Mouse (Mus musculus): ENCODE data around the gene Sulf2. TPM values are rescaled to one million over a fixed set of nuclear protein-coding genes. Genes with fewer than 3 reads are reported as not detected.

Sulf2 gene
- polyA plus RNA-seq, 1 experiment from 2014 or later: 37.6 TPM

GRCm38 (mm10) chr2:166032628-166033027, 122.8 kb downstream of the Sulf2 start:
- 83% methylated on average over 5 of the region's 5 CpGs for WGBS
- H3K4me3 ChIP-seq (replicated peaks; ENCODE audit: low read length): no peak overlapping the region
- ATAC-seq: no peak
- peaks cover 16% of the 10 kb centered on the region for H3K4me1 ChIP-seq (replicated peaks; ENCODE audit: control insufficient read depth, insufficient read depth, low read length)
- no peaks in the 10 kb centered on the region for H3K27me3 ChIP-seq (replicated peaks; ENCODE audit: control insufficient read depth, insufficient read depth, low read length)
- H3K36me3 ChIP-seq (ENCODE audit: control insufficient read depth, insufficient read depth): no peaks in the 10 kb centered on the region
- H3K9me3 ChIP-seq (ENCODE audit: control insufficient read depth, low read length): no peaks in the 10 kb centered on the region
- H3K27ac ChIP-seq (ENCODE audit: low read length): no peak overlapping the region
- no peak overlapping the region for H3K9ac ChIP-seq (replicated peaks; ENCODE audit: low read depth, low read length)
- H3K4me2 ChIP-seq (ENCODE audit: low read length): no peak overlapping the region

GRCm38 (mm10) chr2:166031120-166031929, 124.1 kb downstream of the Sulf2 start:
- H3K4me3 ChIP-seq (replicated peaks; ENCODE audit: low read length): no peak overlapping the region
- no peaks in the 10 kb centered on the region for H3K36me3 ChIP-seq (ENCODE audit: control insufficient read depth, insufficient read depth)
- no peaks in the 10 kb centered on the region for H3K9me3 ChIP-seq (ENCODE audit: control insufficient read depth, low read length)
- peak; percentile 73 for ATAC-seq
- H3K27ac ChIP-seq (ENCODE audit: low read length): peak overlapping the region; percentile 21; the same call in 1 of the 2 replicates
- 35% methylated on average over 7 of the region's 7 CpGs for WGBS
- H3K4me1 ChIP-seq (replicated peaks; ENCODE audit: control insufficient read depth, insufficient read depth, low read length): peaks cover 16% of the 10 kb centered on the region
- peak overlapping the region; percentile 24 for H3K4me2 ChIP-seq (ENCODE audit: low read length)
- H3K9ac ChIP-seq (replicated peaks; ENCODE audit: low read depth, low read length): no peak overlapping the region
- H3K27me3 ChIP-seq (replicated peaks; ENCODE audit: control insufficient read depth, insufficient read depth, low read length): no peaks in the 10 kb centered on the region

GRCm38 (mm10) chr2:166030256-166030995, 125.0 kb downstream of the Sulf2 start:
- no peak for ATAC-seq
- Histone ChIP-seq H3K4me3 (replicated peaks; ENCODE audit: low read length) (no peak overlapping the region), H3K36me3 (ENCODE audit: control insufficient read depth, insufficient read depth) (no peaks in the 10 kb centered on the region), H3K4me1 (replicated peaks; ENCODE audit: control insufficient read depth, insufficient read depth, low read length) (peaks cover 16% of the 10 kb centered on the region), H3K9ac (replicated peaks; ENCODE audit: low read depth, low read length) (no peak overlapping the region), H3K9me3 (ENCODE audit: control insufficient read depth, low read length) (no peaks in the 10 kb centered on the region), H3K27ac (ENCODE audit: low read length) (no peak overlapping the region), H3K27me3 (replicated peaks; ENCODE audit: control insufficient read depth, insufficient read depth, low read length) (no peaks in the 10 kb centered on the region), H3K4me2 (ENCODE audit: low read length) (peak overlapping the region; percentile 24; the same call in 1 of the 2 replicates)
- WGBS: 18% methylated on average over 13 of the region's 13 CpGs

GRCm38 (mm10) chr2:166029232-166029631, 126.2 kb downstream of the Sulf2 start:
- Histone ChIP-seq H3K27me3 (replicated peaks; ENCODE audit: control insufficient read depth, insufficient read depth, low read length) (no peaks in the 10 kb centered on the region), H3K4me2 (ENCODE audit: low read length) (no peak overlapping the region)

GRCm38 (mm10) chr2:166027834-166028233, 127.6 kb downstream of the Sulf2 start:
- Histone ChIP-seq H3K4me3 (replicated peaks; ENCODE audit: low read length) (no peak overlapping the region), H3K36me3 (ENCODE audit: control insufficient read depth, insufficient read depth) (no peaks in the 10 kb centered on the region), H3K9ac (replicated peaks; ENCODE audit: low read depth, low read length) (no peak overlapping the region), H3K4me2 (ENCODE audit: low read length) (no peak overlapping the region), H3K27me3 (replicated peaks; ENCODE audit: control insufficient read depth, insufficient read depth, low read length) (no peaks in the 10 kb centered on the region), H3K27ac (ENCODE audit: low read length) (no peak overlapping the region), H3K9me3 (ENCODE audit: control insufficient read depth, low read length) (no peaks in the 10 kb centered on the region), H3K4me1 (replicated peaks; ENCODE audit: control insufficient read depth, insufficient read depth, low read length) (peaks cover 28% of the 10 kb centered on the region)
- no peak for ATAC-seq
- 95% methylated on average over 3 of the region's 3 CpGs for WGBS

More at GRCm38 (mm10) chr2:166029232-166029631, 126.2 kb downstream of the Sulf2 start:
- Histone ChIP-seq H3K36me3 (ENCODE audit: control insufficient read depth, insufficient read depth) (no peaks in the 10 kb centered on the region), H3K27ac (ENCODE audit: low read length) (peak overlapping the region; percentile 56), H3K9ac (replicated peaks; ENCODE audit: low read depth, low read length) (no peak overlapping the region), H3K9me3 (ENCODE audit: control insufficient read depth, low read length) (no peaks in the 10 kb centered on the region), H3K4me3 (replicated peaks; ENCODE audit: low read length) (no peak overlapping the region), H3K4me1 (replicated peaks; ENCODE audit: control insufficient read depth, insufficient read depth, low read length) (peaks cover 21% of the 10 kb centered on the region)
- no peak for ATAC-seq
- WGBS: 50% methylated on average over 4 of the region's 4 CpGs

GRCm38 (mm10) chr2:166025943-166026342, 129.5 kb downstream of the Sulf2 start:
- no peak for ATAC-seq
- no peak overlapping the region for H3K4me3 ChIP-seq (replicated peaks; ENCODE audit: low read length)
- H3K4me1 ChIP-seq (replicated peaks; ENCODE audit: control insufficient read depth, insufficient read depth, low read length): peaks cover 36% of the 10 kb centered on the region
- no peaks in the 10 kb centered on the region for H3K9me3 ChIP-seq (ENCODE audit: control insufficient read depth, low read length)
- no peak overlapping the region for H3K4me2 ChIP-seq (ENCODE audit: low read length)
- no peaks in the 10 kb centered on the region for H3K36me3 ChIP-seq (ENCODE audit: control insufficient read depth, insufficient read depth)
- no peak overlapping the region for H3K9ac ChIP-seq (replicated peaks; ENCODE audit: low read depth, low read length)
- no peak overlapping the region for H3K27ac ChIP-seq (ENCODE audit: low read length)
- 87% methylated on average over 5 of the region's 5 CpGs for WGBS
- H3K27me3 ChIP-seq (replicated peaks; ENCODE audit: control insufficient read depth, insufficient read depth, low read length): no peaks in the 10 kb centered on the region

- no peaks in the 10 kb centered on the region for H3K27me3 ChIP-seq (replicated peaks; ENCODE audit: control insufficient read depth, insufficient read depth, low read length)
- H3K4me1 ChIP-seq (replicated peaks; ENCODE audit: control insufficient read depth, insufficient read depth, low read length): peaks cover 36% of the 10 kb centered on the region
- no peak overlapping the region for H3K27ac ChIP-seq (ENCODE audit: low read length)
- H3K9me3 ChIP-seq (ENCODE audit: control insufficient read depth, low read length): no peaks in the 10 kb centered on the region
- ATAC-seq: peak; percentile 43; the same call in 1 of the 2 replicates
- 44% methylated on average over 4 of the region's 4 CpGs for WGBS
- H3K4me2 ChIP-seq (ENCODE audit: low read length): no peak overlapping the region
- H3K9ac ChIP-seq (replicated peaks; ENCODE audit: low read depth, low read length): no peak overlapping the region
- H3K4me3 ChIP-seq (replicated peaks; ENCODE audit: low read length): no peak overlapping the region
- no peaks in the 10 kb centered on the region for H3K36me3 ChIP-seq (ENCODE audit: control insufficient read depth, insufficient read depth)
Observed at GRCm38 (mm10) chr2:166024621-166025020, 130.8 kb downstream of the Sulf2 start.

- WGBS: 80% methylated on average over 3 of the region's 3 CpGs
- H3K4me1 ChIP-seq (replicated peaks; ENCODE audit: control insufficient read depth, insufficient read depth, low read length): peaks cover 33% of the 10 kb centered on the region
- no peak overlapping the region for H3K4me2 ChIP-seq (ENCODE audit: low read length)
- H3K4me3 ChIP-seq (replicated peaks; ENCODE audit: low read length): no peak overlapping the region
- no peaks in the 10 kb centered on the region for H3K36me3 ChIP-seq (ENCODE audit: control insufficient read depth, insufficient read depth)
- no peaks in the 10 kb centered on the region for H3K9me3 ChIP-seq (ENCODE audit: control insufficient read depth, low read length)
- no peak for ATAC-seq
- no peak overlapping the region for H3K9ac ChIP-seq (replicated peaks; ENCODE audit: low read depth, low read length)
- H3K27me3 ChIP-seq (replicated peaks; ENCODE audit: control insufficient read depth, insufficient read depth, low read length): no peaks in the 10 kb centered on the region
- no peak overlapping the region for H3K27ac ChIP-seq (ENCODE audit: low read length)
Observed at GRCm38 (mm10) chr2:166024079-166024478, 131.4 kb downstream of the Sulf2 start.
